Mouse (Mus musculus): ENCODE measurements around the gene Satb2. TPM values are rescaled to one million over a fixed set of nuclear protein-coding genes. Genes with fewer than 3 reads are reported as not detected.

Gene Satb2
- polyA plus RNA-seq, 1 experiment, result 0.15 TPM

GRCm38 (mm10) chr1:56850446-56850845, 128.0 kb downstream of the Satb2 start:
- H3K4me3 ChIP-seq (replicated peaks), result no peak overlapping the region
- H3K27me3 ChIP-seq (replicated peaks), result no peaks in the 10 kb centered on the region
- TF ChIP-seq FLI1 (IDR thresholded peaks at IDR 0.05; ENCODE audit: low read length) (no peak), GATA1 (IDR thresholded peaks at IDR 0.05; ENCODE audit: borderline replicate concordance, low read length) (no peak)
- no peaks in the 10 kb centered on the region for H3K36me3 ChIP-seq (replicated peaks; ENCODE audit: low read length)
- peaks cover 12% of the 10 kb centered on the region; the same call in 1 of the 2 replicates for H3K9me3 ChIP-seq
- H3K4me1 ChIP-seq, result no peaks in the 10 kb centered on the region

- Histone ChIP-seq H3K36me3 (replicated peaks; ENCODE audit: low read length) (no peaks in the 10 kb centered on the region), H3K27me3 (replicated peaks) (no peaks in the 10 kb centered on the region), H3K9me3 (peaks cover 12% of the 10 kb centered on the region; the same call in 1 of the 2 replicates), H3K4me1 (no peaks in the 10 kb centered on the region), H3K4me3 (replicated peaks) (no peak overlapping the region)
- no peak for TF ChIP-seq FLI1 (IDR thresholded peaks at IDR 0.05; ENCODE audit: low read length)
- TF ChIP-seq GATA1 (IDR thresholded peaks at IDR 0.05; ENCODE audit: borderline replicate concordance, low read length), result no peak
Measured at GRCm38 (mm10) chr1:56846358-56846757, 132.1 kb downstream of the Satb2 start.

GRCm38 (mm10) chr1:56845523-56846118, 132.8 kb downstream of the Satb2 start:
- H3K9me3 ChIP-seq, result peaks cover 13% of the 10 kb centered on the region; the same call in 1 of the 2 replicates
- no peaks in the 10 kb centered on the region for H3K27me3 ChIP-seq (replicated peaks)
- no peaks in the 10 kb centered on the region for H3K36me3 ChIP-seq (replicated peaks; ENCODE audit: low read length)
- TF ChIP-seq FLI1 (IDR thresholded peaks at IDR 0.05; ENCODE audit: low read length) (no peak), GATA1 (IDR thresholded peaks at IDR 0.05; ENCODE audit: borderline replicate concordance, low read length) (no peak)
- H3K4me1 ChIP-seq, result no peaks in the 10 kb centered on the region
- no peak overlapping the region for H3K4me3 ChIP-seq (replicated peaks)

- no peak for TF ChIP-seq GATA1 (IDR thresholded peaks at IDR 0.05; ENCODE audit: borderline replicate concordance, low read length)
- TF ChIP-seq FLI1 (IDR thresholded peaks at IDR 0.05; ENCODE audit: low read length), result no peak
- no peaks in the 10 kb centered on the region for H3K36me3 ChIP-seq (replicated peaks; ENCODE audit: low read length)
- H3K4me1 ChIP-seq, result no peaks in the 10 kb centered on the region
- H3K9me3 ChIP-seq, result peaks cover 8% of the 10 kb centered on the region; the same call in 1 of the 2 replicates
- H3K27me3 ChIP-seq (replicated peaks), result no peaks in the 10 kb centered on the region
- H3K4me3 ChIP-seq (replicated peaks), result no peak overlapping the region
Measured at GRCm38 (mm10) chr1:56844551-56845330, 133.7 kb downstream of the Satb2 start.

GRCm38 (mm10) chr1:56838901-56839300, 139.5 kb downstream of the Satb2 start:
- Histone ChIP-seq H3K4me3 (replicated peaks) (no peak overlapping the region), H3K9me3 (peaks cover 7% of the 10 kb centered on the region; the same call in 1 of the 2 replicates), H3K27me3 (replicated peaks) (no peaks in the 10 kb centered on the region), H3K36me3 (replicated peaks; ENCODE audit: low read length) (no peaks in the 10 kb centered on the region), H3K4me1 (no peaks in the 10 kb centered on the region)
- no peak for TF ChIP-seq GATA1 (IDR thresholded peaks at IDR 0.05; ENCODE audit: borderline replicate concordance, low read length)

GRCm38 (mm10) chr1:56833984-56834900, 144.2 kb downstream of the Satb2 start:
- Histone ChIP-seq H3K4me1 (no peaks in the 10 kb centered on the region), H3K36me3 (replicated peaks; ENCODE audit: low read length) (no peaks in the 10 kb centered on the region), H3K9me3 (peaks cover 12% of the 10 kb centered on the region; the same call in 1 of the 2 replicates), H3K27me3 (replicated peaks) (no peaks in the 10 kb centered on the region), H3K4me3 (replicated peaks) (no peak overlapping the region)
- no peak for TF ChIP-seq GATA1 (IDR thresholded peaks at IDR 0.05; ENCODE audit: borderline replicate concordance, low read length)
- TF ChIP-seq FLI1 (IDR thresholded peaks at IDR 0.05; ENCODE audit: low read length), result no peak

GRCm38 (mm10) chr1:56833307-56833706, 145.1 kb downstream of the Satb2 start:
- Histone ChIP-seq H3K27me3 (replicated peaks) (no peaks in the 10 kb centered on the region), H3K4me1 (no peaks in the 10 kb centered on the region), H3K36me3 (replicated peaks; ENCODE audit: low read length) (no peaks in the 10 kb centered on the region), H3K4me3 (replicated peaks) (no peak overlapping the region), H3K9me3 (peaks cover 8% of the 10 kb centered on the region; the same call in 1 of the 2 replicates)
- TF ChIP-seq FLI1 (IDR thresholded peaks at IDR 0.05; ENCODE audit: low read length) (no peak), GATA1 (IDR thresholded peaks at IDR 0.05; ENCODE audit: borderline replicate concordance, low read length) (no peak)

GRCm38 (mm10) chr1:56832738-56833137, 145.7 kb downstream of the Satb2 start:
- Histone ChIP-seq H3K4me3 (replicated peaks) (no peak overlapping the region), H3K36me3 (replicated peaks; ENCODE audit: low read length) (no peaks in the 10 kb centered on the region), H3K4me1 (no peaks in the 10 kb centered on the region), H3K27me3 (replicated peaks) (no peaks in the 10 kb centered on the region), H3K9me3 (peaks cover 8% of the 10 kb centered on the region; the same call in 1 of the 2 replicates)
- TF ChIP-seq FLI1 (IDR thresholded peaks at IDR 0.05; ENCODE audit: low read length), result no peak
- no peak for TF ChIP-seq GATA1 (IDR thresholded peaks at IDR 0.05; ENCODE audit: borderline replicate concordance, low read length)

GRCm38 (mm10) chr1:56822735-56823134, 155.7 kb downstream of the Satb2 start:
- Histone ChIP-seq H3K4me3 (replicated peaks) (no peak overlapping the region), H3K4me1 (no peaks in the 10 kb centered on the region), H3K27me3 (replicated peaks) (no peaks in the 10 kb centered on the region), H3K36me3 (replicated peaks; ENCODE audit: low read length) (no peaks in the 10 kb centered on the region), H3K9me3 (no peaks in the 10 kb centered on the region)
- TF ChIP-seq FLI1 (IDR thresholded peaks at IDR 0.05; ENCODE audit: low read length) (no peak), GATA1 (IDR thresholded peaks at IDR 0.05; ENCODE audit: borderline replicate concordance, low read length) (no peak)

Data from megakaryocyte, embryonic 14.5 days (primary cell).